Mouse (Mus musculus): Measurements from ENCODE around the gene Rwdd4a. TPM values are rescaled to one million over a fixed set of nuclear protein-coding genes. Genes with fewer than 3 reads are reported as not detected.

Gene Rwdd4a
- polyA plus RNA-seq, 1 experiment from 2014 or later, result 34.6 TPM

DNA sequence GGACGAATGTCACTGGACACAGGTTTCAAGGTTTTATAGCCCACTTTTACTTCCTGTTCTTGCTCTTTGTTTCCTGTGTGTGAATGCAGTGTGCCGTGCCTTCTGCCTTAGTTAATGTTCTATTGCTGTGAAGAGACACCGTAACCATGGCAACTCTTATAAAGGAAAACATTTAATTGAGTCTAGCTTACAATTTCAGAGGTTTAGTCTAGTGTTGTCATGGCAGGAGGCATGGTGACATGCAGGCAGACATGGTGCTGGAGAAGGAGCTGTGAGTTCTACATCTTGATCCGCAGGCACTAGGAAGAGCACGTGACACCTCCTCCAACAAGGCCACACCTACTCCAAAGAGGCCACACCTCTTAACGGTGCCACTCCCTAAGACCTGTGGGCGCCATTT is 48.0 kb downstream of the Rwdd4a start:
- no peak for TF ChIP-seq CTCF (IDR thresholded peaks at IDR 0.05)
- in situ Hi-C loops (cut with MboI; ENCODE audit: low pct_unique_long_range_greater_than_20kb), result no loop called here

DNA sequence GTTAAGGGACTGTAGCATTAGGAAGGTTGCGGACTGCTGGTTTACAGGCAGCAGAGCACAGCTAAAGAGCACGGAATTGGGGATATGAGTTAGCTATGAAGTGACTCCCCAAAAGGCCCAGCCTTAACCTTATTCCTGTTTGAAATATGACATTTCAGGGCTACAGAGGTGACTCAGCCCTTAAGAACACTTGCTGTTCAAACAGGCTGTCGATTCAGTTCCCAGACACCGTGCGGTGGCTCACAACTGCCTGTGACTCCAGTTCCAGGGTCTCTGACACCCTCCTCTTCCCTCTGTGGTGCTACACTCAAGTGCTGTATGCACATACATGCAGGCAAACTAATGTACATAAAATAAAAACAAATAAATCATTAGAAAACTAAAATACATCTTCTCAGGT is 55.2 kb downstream of the Rwdd4a start:
- POLR2A ChIA-PET, result interaction anchor here (0.6 kb wide), 1 partner anchor 658 kb away, joined by 3 read pairs; no protein-coding TSS in a partner anchor
- no peak for ATAC-seq
- CTCF ChIA-PET, result interaction anchor here (1.2 kb wide), 1 partner anchor 10 kb away, joined by 4 read pairs; no protein-coding TSS in a partner anchor
- no peaks in the 10 kb centered on the region for H3K27me3 ChIP-seq
- in situ Hi-C loops (cut with MboI; ENCODE audit: low pct_unique_long_range_greater_than_20kb), result no loop called here
- DNase-seq (ENCODE audit: low read depth, low spot score), result no peak
- TF ChIP-seq CTCF (IDR thresholded peaks at IDR 0.05), result no peak

More for the DNA sequence above, 48.0 kb downstream of the Rwdd4a start:
- ChIA-PET CTCF (no interaction called here), POLR2A (no interaction called here)
- ATAC-seq, result no peak
- DNase-seq (ENCODE audit: low read depth, low spot score), result no peak
- H3K27me3 ChIP-seq, result no peaks in the 10 kb centered on the region

DNA sequence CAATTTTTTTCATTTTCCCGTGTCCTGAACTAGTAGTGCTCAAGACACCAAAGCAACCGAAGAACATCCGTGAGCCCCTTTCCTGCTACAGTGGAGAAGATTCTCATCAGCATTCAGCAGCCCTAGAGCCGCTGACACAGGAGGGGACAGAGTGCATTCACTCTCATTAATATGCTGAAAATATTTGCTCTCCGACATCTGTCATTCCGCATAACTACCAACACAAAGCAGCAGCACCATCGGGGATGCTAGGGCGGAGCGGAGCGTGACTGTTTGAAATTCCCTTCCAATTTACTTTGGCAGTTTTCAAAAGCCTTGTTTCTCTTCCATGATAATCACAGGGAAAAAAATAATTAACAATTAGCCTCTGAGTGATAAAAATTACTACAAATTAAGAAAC is 56.9 kb downstream of the Rwdd4a start:
- no peak for DNase-seq (ENCODE audit: low read depth, low spot score)
- CTCF ChIA-PET, result interaction anchor here (1.0 kb wide), 1 partner anchor 74 kb away, joined by 3 read pairs; no protein-coding TSS in a partner anchor
- H3K27me3 ChIP-seq, result no peaks in the 10 kb centered on the region
- POLR2A ChIA-PET, result no interaction called here
- no peak for ATAC-seq
- in situ Hi-C loops (cut with MboI; ENCODE audit: low pct_unique_long_range_greater_than_20kb), result no loop called here
- TF ChIP-seq CTCF (IDR thresholded peaks at IDR 0.05), result no peak

DNA sequence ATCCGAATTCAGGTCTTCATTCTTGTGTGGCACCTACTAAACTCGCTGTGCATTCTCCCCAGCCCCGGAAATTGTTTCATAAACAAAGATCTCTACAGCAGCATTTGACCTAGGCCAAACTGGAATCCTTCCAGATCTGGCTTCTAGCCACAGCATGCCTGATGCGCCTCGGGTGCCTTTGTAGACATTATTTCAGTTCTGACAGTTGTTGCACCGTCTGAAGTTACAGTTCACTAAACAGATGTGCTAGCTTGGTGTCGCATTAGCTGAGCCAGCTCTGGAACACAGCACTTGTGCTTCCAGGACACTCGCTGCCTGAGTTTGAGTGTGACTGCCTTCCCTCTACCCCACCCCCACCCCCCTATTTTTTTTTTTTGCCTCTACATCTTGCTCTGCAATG is 67.2 kb downstream of the Rwdd4a start:
- CTCF ChIA-PET, result no interaction called here
- no peak for DNase-seq (ENCODE audit: low read depth, low spot score)
- in situ Hi-C loops (cut with MboI; ENCODE audit: low pct_unique_long_range_greater_than_20kb), result no loop called here
- no peak for ATAC-seq
- POLR2A ChIA-PET, result no interaction called here
- H3K27me3 ChIP-seq, result no peaks in the 10 kb centered on the region
- TF ChIP-seq CTCF (IDR thresholded peaks at IDR 0.05), result no peak

Other genes starting within 250 kb of the Rwdd4a start
- 14.7 TPM for gene Stox2, start 87.3 kb upstream of the Rwdd4a start, polyA plus RNA-seq (2021)
- gene Trappc11, start 194 bp upstream of the Rwdd4a start, polyA plus RNA-seq (2021), result 40.4 TPM
- 27.2 TPM for gene Ing2, start 141.9 kb downstream of the Rwdd4a start, polyA plus RNA-seq (2021)
- 13.1 TPM for gene Cdkn2aip, start 180.3 kb downstream of the Rwdd4a start, polyA plus RNA-seq (2021)

Data from Patski (cell line).